Mouse (Mus musculus): ENCODE results near the gene Pef1. TPM values are rescaled to one million over a fixed set of nuclear protein-coding genes. Genes with fewer than 3 reads are reported as not detected.

Gene Pef1
- polyA plus RNA-seq, 1 experiment from 2014 or later: 68.1 TPM

DNA sequence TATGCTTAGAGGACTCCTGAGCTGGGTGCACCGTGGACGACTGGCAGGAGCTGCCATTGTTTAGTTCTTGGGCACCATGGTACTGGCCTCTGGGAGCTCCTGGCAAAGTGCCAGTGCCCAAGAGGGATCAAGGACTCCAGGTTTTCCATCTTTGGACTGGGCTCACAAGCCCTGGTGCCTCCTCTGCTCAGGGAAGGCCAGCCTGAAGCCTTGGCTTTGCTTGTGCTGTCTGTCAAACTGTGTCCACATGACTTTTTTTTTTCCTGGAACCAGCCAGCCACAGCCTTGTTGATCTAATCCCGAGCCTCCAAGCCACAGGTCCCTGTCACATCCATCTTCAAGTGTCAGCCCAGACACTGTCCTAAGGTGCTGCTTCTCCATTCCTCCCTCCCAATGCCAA, 39.4 kb downstream of the Pef1 start:
- WGBS: 62% methylated on average over 3 of the region's 3 CpGs
- no peak for ATAC-seq (ENCODE audit: insufficient number of reproducible peaks, low FRiP score, low TSS enrichment, low read depth)
- H3K4me3 ChIP-seq: no peak overlapping the region
- no peak overlapping the region for H3K27ac ChIP-seq
- no peak overlapping the region for H3K4me2 ChIP-seq
- H3K4me1 ChIP-seq: peaks cover 12% of the 10 kb centered on the region
- no peak overlapping the region for H3K9ac ChIP-seq
- H3K27me3 ChIP-seq: peaks cover 57% of the 10 kb centered on the region
- H3K36me3 ChIP-seq: no peaks in the 10 kb centered on the region
- H3K9me3 ChIP-seq: no peaks in the 10 kb centered on the region

- H3K9me3 ChIP-seq: no peaks in the 10 kb centered on the region
- H3K4me1 ChIP-seq: no peaks in the 10 kb centered on the region
- no peak overlapping the region for H3K27ac ChIP-seq
- H3K4me3 ChIP-seq: no peak overlapping the region
- 55% methylated on average over 10 of the region's 10 CpGs for WGBS
- no peaks in the 10 kb centered on the region for H3K36me3 ChIP-seq
- no peak overlapping the region for H3K9ac ChIP-seq
- H3K27me3 ChIP-seq: peaks cover 22% of the 10 kb centered on the region
- no peak for ATAC-seq (ENCODE audit: insufficient number of reproducible peaks, low FRiP score, low TSS enrichment, low read depth)
- H3K4me2 ChIP-seq: no peak overlapping the region
Measured at GRCm38 (mm10) chr4:130148405-130148804, 46.0 kb downstream of the Pef1 start.

DNA sequence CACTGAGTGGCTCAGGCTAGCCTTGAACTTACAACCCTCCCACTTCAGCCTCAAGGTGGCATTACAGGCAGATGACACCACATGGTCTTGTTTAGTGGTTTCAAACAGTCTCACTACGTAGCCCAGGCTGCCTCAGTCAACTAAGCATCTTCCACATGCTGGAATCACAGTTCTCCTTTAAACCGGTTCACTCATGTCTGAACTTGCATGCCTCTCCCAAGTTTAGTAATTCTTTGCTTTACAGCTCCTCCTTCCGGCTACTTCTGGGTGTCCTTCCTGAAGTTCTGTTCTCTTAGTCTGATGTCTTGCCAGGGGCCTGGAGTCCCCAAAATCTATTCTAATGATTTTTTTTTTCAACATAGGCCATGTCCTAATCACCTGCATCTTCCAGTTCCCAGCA, 51.9 kb downstream of the Pef1 start:
- H3K4me1 ChIP-seq: no peaks in the 10 kb centered on the region
- no peak overlapping the region for H3K4me3 ChIP-seq
- H3K36me3 ChIP-seq: no peaks in the 10 kb centered on the region
- peaks cover 30% of the 10 kb centered on the region for H3K27me3 ChIP-seq
- H3K9me3 ChIP-seq: no peaks in the 10 kb centered on the region
- no peak overlapping the region for H3K4me2 ChIP-seq
- no peak overlapping the region for H3K9ac ChIP-seq
- no peak for ATAC-seq (ENCODE audit: insufficient number of reproducible peaks, low FRiP score, low TSS enrichment, low read depth)
- no peak overlapping the region for H3K27ac ChIP-seq
- WGBS: 60% methylated on average over 3 of the region's 3 CpGs

DNA sequence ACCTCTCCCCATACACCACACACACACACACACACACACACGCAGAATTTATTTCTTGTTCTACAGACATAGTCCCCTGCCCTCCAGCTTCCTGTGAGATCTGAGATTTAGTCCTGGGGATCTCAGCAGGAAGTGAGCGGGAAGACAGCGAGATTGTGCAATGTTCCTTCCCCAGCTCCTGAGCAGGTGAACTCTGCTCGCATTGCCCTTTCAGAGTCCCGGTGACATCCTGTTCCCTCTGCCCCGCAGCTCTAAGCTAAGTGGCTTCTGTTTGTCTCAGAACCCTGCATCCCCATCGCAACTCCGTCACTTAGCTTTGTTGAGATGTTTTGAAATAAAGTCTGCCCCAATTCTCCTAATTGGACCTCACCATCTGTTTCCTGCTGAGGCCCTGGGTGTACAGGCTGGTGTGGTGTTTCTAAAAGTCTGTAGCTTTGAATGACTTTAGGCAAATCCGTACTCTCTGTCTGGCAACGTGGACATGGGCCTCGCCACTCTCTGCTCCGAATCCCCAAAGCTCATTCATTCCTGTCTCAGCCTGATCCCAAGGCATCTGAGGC, 54.5 kb downstream of the Pef1 start:
- H3K4me1 ChIP-seq: no peaks in the 10 kb centered on the region
- H3K27me3 ChIP-seq: peaks cover 18% of the 10 kb centered on the region
- H3K4me2 ChIP-seq: no peak overlapping the region
- H3K27ac ChIP-seq: no peak overlapping the region
- no peak overlapping the region for H3K9ac ChIP-seq
- WGBS: 65% methylated on average over 12 of the region's 12 CpGs
- no peak overlapping the region for H3K4me3 ChIP-seq
- no peak for ATAC-seq (ENCODE audit: insufficient number of reproducible peaks, low FRiP score, low TSS enrichment, low read depth)
- no peaks in the 10 kb centered on the region for H3K9me3 ChIP-seq
- H3K36me3 ChIP-seq: no peaks in the 10 kb centered on the region

DNA sequence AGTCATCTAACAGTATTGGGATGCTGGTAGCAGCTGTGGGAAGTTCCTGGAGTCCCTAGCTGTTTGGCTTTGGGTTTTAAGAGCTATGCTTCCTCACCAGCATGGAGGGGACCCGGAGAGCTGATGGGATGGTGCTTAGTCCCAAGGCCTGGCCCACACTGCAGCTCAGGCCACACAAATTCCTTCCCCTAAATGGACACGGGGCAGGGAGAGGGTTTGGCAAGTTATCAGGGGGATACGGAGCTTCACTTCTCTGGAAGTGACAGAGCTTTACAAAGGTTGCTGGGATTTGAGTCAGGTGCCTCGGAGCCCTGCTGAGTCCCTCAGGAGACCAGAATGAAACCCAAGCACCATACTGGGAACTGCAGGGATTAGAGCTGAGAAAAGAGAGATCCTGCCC, 59.0 kb downstream of the Pef1 start:
- no peak overlapping the region for H3K4me2 ChIP-seq
- ATAC-seq (ENCODE audit: insufficient number of reproducible peaks, low FRiP score, low TSS enrichment, low read depth): no peak
- H3K9me3 ChIP-seq: no peaks in the 10 kb centered on the region
- H3K4me1 ChIP-seq: peaks cover 20% of the 10 kb centered on the region
- H3K27me3 ChIP-seq: no peaks in the 10 kb centered on the region
- 38% methylated on average over 4 of the region's 4 CpGs for WGBS
- H3K27ac ChIP-seq: no peak overlapping the region
- no peak overlapping the region for H3K9ac ChIP-seq
- H3K36me3 ChIP-seq: no peaks in the 10 kb centered on the region
- no peak overlapping the region for H3K4me3 ChIP-seq

- no peaks in the 10 kb centered on the region for H3K36me3 ChIP-seq
- H3K27me3 ChIP-seq: no peaks in the 10 kb centered on the region
- 0 out of 2 replicates have a peak overlapping the region, but pooled peaks have one; percentile 12 for H3K4me3 ChIP-seq
- H3K9ac ChIP-seq: peak overlapping the region; percentile 5; the same call in 1 of the 2 replicates
- no peaks in the 10 kb centered on the region for H3K9me3 ChIP-seq
- WGBS: 11% methylated on average over 20 of the region's 20 CpGs
- no peak overlapping the region for H3K27ac ChIP-seq
- peak overlapping the region; percentile 39 for H3K4me2 ChIP-seq
- peaks cover 40% of the 10 kb centered on the region for H3K4me1 ChIP-seq
- ATAC-seq (ENCODE audit: insufficient number of reproducible peaks, low FRiP score, low TSS enrichment, low read depth): no peak
Measured at GRCm38 (mm10) chr4:130163391-130163861, 61.1 kb downstream of the Pef1 start.

- Histone ChIP-seq H3K36me3 (no peaks in the 10 kb centered on the region), H3K27ac (no peak overlapping the region), H3K9ac (no peak overlapping the region), H3K4me2 (no peak overlapping the region), H3K4me1 (peaks cover 47% of the 10 kb centered on the region), H3K27me3 (no peaks in the 10 kb centered on the region), H3K9me3 (no peaks in the 10 kb centered on the region), H3K4me3 (no peak overlapping the region)
- 81% methylated on average over 6 of the region's 6 CpGs for WGBS
- no peak for ATAC-seq (ENCODE audit: insufficient number of reproducible peaks, low FRiP score, low TSS enrichment, low read depth)
Measured at GRCm38 (mm10) chr4:130164121-130164520, 61.8 kb downstream of the Pef1 start.

- WGBS: 63% methylated on average over 18 of the region's 18 CpGs
- no peak overlapping the region for H3K9ac ChIP-seq
Measured at GRCm38 (mm10) chr4:130166061-130166460, 63.7 kb downstream of the Pef1 start.

DNA sequence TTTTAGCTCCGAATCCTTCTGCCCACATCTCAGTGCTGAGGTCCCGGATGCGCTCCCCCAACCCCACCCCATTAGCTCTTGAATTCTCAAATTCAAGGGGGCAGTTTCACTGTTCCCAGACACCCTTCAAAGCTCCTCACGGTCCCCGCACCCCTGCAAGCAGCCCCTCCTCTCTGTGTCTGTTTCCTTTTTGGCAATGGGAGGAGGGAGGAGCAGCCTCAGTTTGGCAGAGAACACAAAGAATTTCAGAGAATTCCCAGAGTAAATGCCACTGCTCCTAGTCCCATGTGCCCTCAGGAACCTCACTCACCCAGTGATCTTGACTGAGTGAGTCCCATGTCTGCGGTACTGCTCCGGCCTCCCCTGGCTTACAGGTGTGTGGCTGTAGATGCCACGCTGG, 64.2 kb downstream of the Pef1 start:
- H3K4me2 ChIP-seq: no peak overlapping the region

More at GRCm38 (mm10) chr4:130166061-130166460, 63.7 kb downstream of the Pef1 start:
- H3K4me1 ChIP-seq: peaks cover 50% of the 10 kb centered on the region
- no peaks in the 10 kb centered on the region for H3K9me3 ChIP-seq
- no peak for ATAC-seq (ENCODE audit: insufficient number of reproducible peaks, low FRiP score, low TSS enrichment, low read depth)
- H3K27me3 ChIP-seq: no peaks in the 10 kb centered on the region
- no peaks in the 10 kb centered on the region for H3K36me3 ChIP-seq
- no peak overlapping the region for H3K27ac ChIP-seq
- H3K4me3 ChIP-seq: no peak overlapping the region
- no peak overlapping the region for H3K4me2 ChIP-seq

GRCm38 (mm10) chr4:130167321-130167720, 65.0 kb downstream of the Pef1 start:
- Histone ChIP-seq H3K4me2 (peak overlapping the region; percentile 20; the same call in 1 of the 2 replicates), H3K9me3 (no peaks in the 10 kb centered on the region), H3K4me3 (no peak overlapping the region), H3K9ac (no peak overlapping the region), H3K27ac (no peak overlapping the region), H3K36me3 (no peaks in the 10 kb centered on the region), H3K4me1 (peaks cover 62% of the 10 kb centered on the region), H3K27me3 (no peaks in the 10 kb centered on the region)
- WGBS: 55% methylated on average over 22 of the region's 22 CpGs
- ATAC-seq (ENCODE audit: insufficient number of reproducible peaks, low FRiP score, low TSS enrichment, low read depth): no peak

More for the DNA sequence above, 64.2 kb downstream of the Pef1 start:
- Histone ChIP-seq H3K4me3 (no peak overlapping the region), H3K27ac (no peak overlapping the region), H3K9me3 (no peaks in the 10 kb centered on the region), H3K36me3 (no peaks in the 10 kb centered on the region), H3K9ac (no peak overlapping the region), H3K4me1 (peaks cover 54% of the 10 kb centered on the region), H3K27me3 (no peaks in the 10 kb centered on the region)
- no peak for ATAC-seq (ENCODE audit: insufficient number of reproducible peaks, low FRiP score, low TSS enrichment, low read depth)
- 63% methylated on average over 8 of the region's 8 CpGs for WGBS

DNA sequence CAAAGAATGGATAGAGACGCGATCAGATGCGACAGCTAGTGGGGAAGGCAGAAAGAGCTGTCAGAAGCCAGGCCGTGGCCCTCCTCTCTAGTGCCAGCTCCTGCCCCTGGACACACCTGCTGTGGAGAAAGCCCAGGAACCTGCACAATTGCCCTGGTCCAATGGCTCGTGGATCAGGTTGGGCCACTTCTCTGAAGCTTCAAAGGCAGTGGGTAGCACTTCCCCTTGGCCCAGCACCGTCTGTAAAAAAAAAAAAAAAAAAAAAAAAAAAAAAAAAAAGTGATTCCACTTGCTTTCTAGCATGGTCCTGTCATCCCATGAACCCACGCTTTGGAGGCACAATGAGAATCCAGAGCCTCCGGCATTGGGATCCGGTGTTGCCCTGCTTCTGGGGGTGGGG, 65.5 kb downstream of the Pef1 start:
- no peaks in the 10 kb centered on the region for H3K9me3 ChIP-seq
- H3K27ac ChIP-seq: peak overlapping the region; percentile 18; the same call in 1 of the 2 replicates
- H3K4me2 ChIP-seq: peak overlapping the region; percentile 31; the same call in 1 of the 2 replicates
- WGBS: 45% methylated on average over 9 of the region's 9 CpGs
- H3K36me3 ChIP-seq: no peaks in the 10 kb centered on the region
- no peak overlapping the region for H3K4me3 ChIP-seq
- H3K4me1 ChIP-seq: peaks cover 63% of the 10 kb centered on the region
- H3K27me3 ChIP-seq: no peaks in the 10 kb centered on the region
- no peak overlapping the region for H3K9ac ChIP-seq
- no peak for ATAC-seq (ENCODE audit: insufficient number of reproducible peaks, low FRiP score, low TSS enrichment, low read depth)

DNA sequence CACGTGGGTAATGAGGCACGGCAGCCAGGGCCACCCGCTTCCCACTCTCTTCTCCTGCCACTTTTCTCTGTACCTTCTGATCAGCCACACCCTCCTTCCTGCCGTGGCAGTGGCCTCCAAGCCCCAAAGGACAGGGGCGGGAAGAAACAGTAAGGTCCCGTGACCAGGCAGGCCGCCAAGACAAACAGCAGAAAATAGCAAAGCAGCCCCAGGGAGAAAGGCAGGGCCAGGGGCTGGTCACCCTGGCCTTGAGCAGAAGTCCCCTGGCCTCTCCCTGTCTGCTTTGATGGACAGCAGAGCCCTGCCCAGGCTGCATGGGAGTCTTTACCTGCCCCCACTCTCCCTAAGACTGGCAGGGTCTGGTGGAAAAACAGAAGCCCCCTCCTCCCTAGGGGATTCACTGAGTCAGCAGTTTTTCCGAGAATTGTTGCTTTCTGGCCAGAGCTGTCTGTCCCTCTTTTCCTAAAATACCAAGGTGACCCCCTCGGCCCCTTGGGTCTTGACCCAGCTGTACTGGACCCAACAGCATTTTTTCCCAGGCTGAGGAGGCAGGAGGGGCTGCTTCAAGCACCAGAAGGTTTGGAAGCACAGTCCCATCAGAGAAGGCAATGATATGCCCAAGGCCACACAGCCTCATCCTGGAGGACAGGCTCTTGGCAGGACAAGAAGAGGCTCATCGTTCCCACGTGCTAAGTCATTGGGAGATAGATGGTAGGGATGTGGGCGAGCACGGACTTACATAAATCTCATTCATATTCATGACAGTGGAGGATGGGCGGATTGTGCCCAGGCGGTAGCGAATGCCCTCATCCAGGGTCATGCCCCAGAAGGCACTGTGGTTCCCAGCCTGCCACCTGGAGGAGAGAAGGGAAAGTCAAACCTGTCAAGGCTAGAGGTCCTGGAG, 66.2 kb downstream of the Pef1 start:
- Histone ChIP-seq H3K36me3 (no peaks in the 10 kb centered on the region), H3K9me3 (no peaks in the 10 kb centered on the region), H3K4me3 (no peak overlapping the region), H3K4me1 (peaks cover 61% of the 10 kb centered on the region), H3K27ac (peak overlapping the region; percentile 18), H3K27me3 (peaks cover 4% of the 10 kb centered on the region), H3K9ac (no peak overlapping the region), H3K4me2 (peak overlapping the region; percentile 31; the same call in 1 of the 2 replicates)
- no peak for ATAC-seq (ENCODE audit: insufficient number of reproducible peaks, low FRiP score, low TSS enrichment, low read depth)
- WGBS: 43% methylated on average over 16 of the region's 16 CpGs
